Mouse (Mus musculus) embryo, embryonic 11 days (tissue): ENCODE measurements around the gene Ehbp1.

Experiments used
- DNase-seq: peaks from one replicate; pipeline ENCODE4 v3.0.0-alpha.2; 2015

Ehbp1 gene

GRCm38 (mm10) chr11:22276656-22277055 lies 65.4 kb downstream of the Ehbp1 start:
- DNase-seq = no peak

- DNase-seq = no peak
Observed at GRCm38 (mm10) chr11:22274144-22274543, 67.9 kb downstream of the Ehbp1 start.

GRCm38 (mm10) chr11:22273378-22273777 lies 68.7 kb downstream of the Ehbp1 start:
- DNase-seq = no peak

GRCm38 (mm10) chr11:22271889-22272288 lies 70.2 kb downstream of the Ehbp1 start:
- no peak for DNase-seq

- no peak for DNase-seq
Observed at GRCm38 (mm10) chr11:22269643-22270042, 72.4 kb downstream of the Ehbp1 start.

- DNase-seq = no peak
Observed at GRCm38 (mm10) chr11:22269173-22269572, 72.9 kb downstream of the Ehbp1 start.

- no peak for DNase-seq
Observed at GRCm38 (mm10) chr11:22267014-22267413, 75.1 kb downstream of the Ehbp1 start.

- DNase-seq = no peak
Observed at GRCm38 (mm10) chr11:22255418-22255817, 86.7 kb downstream of the Ehbp1 start.

- DNase-seq = no peak
Observed at GRCm38 (mm10) chr11:22249363-22249762, 92.7 kb downstream of the Ehbp1 start.

- no peak for DNase-seq
Observed at GRCm38 (mm10) chr11:22247736-22248135, 94.4 kb downstream of the Ehbp1 start.

GRCm38 (mm10) chr11:22247069-22247468 lies 95.0 kb downstream of the Ehbp1 start:
- DNase-seq = no peak

GRCm38 (mm10) chr11:22235558-22235957 lies 106.5 kb downstream of the Ehbp1 start:
- no peak for DNase-seq

GRCm38 (mm10) chr11:22234739-22235138 lies 107.4 kb downstream of the Ehbp1 start:
- peak; percentile 8 for DNase-seq

- DNase-seq = no peak
Observed at GRCm38 (mm10) chr11:22230906-22231305, 111.2 kb downstream of the Ehbp1 start.

- peak; percentile 72 for DNase-seq
Observed at GRCm38 (mm10) chr11:22225619-22226018, 116.5 kb downstream of the Ehbp1 start.

- no peak for DNase-seq
Observed at GRCm38 (mm10) chr11:22218222-22218621, 123.9 kb downstream of the Ehbp1 start.

GRCm38 (mm10) chr11:22216941-22217340 lies 125.2 kb downstream of the Ehbp1 start:
- DNase-seq = no peak

- DNase-seq = peak; percentile 36
Observed at GRCm38 (mm10) chr11:22206611-22207010, 135.5 kb downstream of the Ehbp1 start.

GRCm38 (mm10) chr11:22206191-22206590 lies 135.9 kb downstream of the Ehbp1 start:
- no peak for DNase-seq

GRCm38 (mm10) chr11:22203413-22203812 lies 138.7 kb downstream of the Ehbp1 start:
- no peak for DNase-seq

- no peak for DNase-seq
Observed at GRCm38 (mm10) chr11:22201125-22201524, 141.0 kb downstream of the Ehbp1 start.

- DNase-seq = no peak
Observed at GRCm38 (mm10) chr11:22199881-22200280, 142.2 kb downstream of the Ehbp1 start.

GRCm38 (mm10) chr11:22198406-22198805 lies 143.7 kb downstream of the Ehbp1 start:
- DNase-seq = no peak

- no peak for DNase-seq
Observed at GRCm38 (mm10) chr11:22197935-22198334, 144.2 kb downstream of the Ehbp1 start.

- DNase-seq = no peak
Observed at GRCm38 (mm10) chr11:22196776-22197175, 145.3 kb downstream of the Ehbp1 start.

- no peak for DNase-seq
Observed at GRCm38 (mm10) chr11:22194607-22195006, 147.5 kb downstream of the Ehbp1 start.
